Mouse (Mus musculus) heart, adult 2 months (tissue): ENCODE measurements around the gene Gm20388.

Experiments used
- CTCF ChIP-seq: fragments of 200-600 bp; IDR thresholded peaks from 2 replicates; pipeline ENCODE4 v1.8.1; 2022; ENCODE audit warnings: antibody characterized with exemption, mild to moderate bottlenecking, moderate library complexity
- EP300 ChIP-seq: fragments of 200-500 bp; IDR thresholded peaks from 2 replicates; pipeline ENCODE4 v1.6.1; 2011; ENCODE audit warnings: low read depth, low read length, control low read depth; ENCODE audit not compliant: insufficient read depth
- POLR2A ChIP-seq: fragments of 200-500 bp; IDR thresholded peaks from 2 replicates; pipeline ENCODE4 v1.6.1; 2011; ENCODE audit warnings: mild to moderate bottlenecking, low read depth, low read length, control low read depth; ENCODE audit not compliant: insufficient read depth

DNA sequence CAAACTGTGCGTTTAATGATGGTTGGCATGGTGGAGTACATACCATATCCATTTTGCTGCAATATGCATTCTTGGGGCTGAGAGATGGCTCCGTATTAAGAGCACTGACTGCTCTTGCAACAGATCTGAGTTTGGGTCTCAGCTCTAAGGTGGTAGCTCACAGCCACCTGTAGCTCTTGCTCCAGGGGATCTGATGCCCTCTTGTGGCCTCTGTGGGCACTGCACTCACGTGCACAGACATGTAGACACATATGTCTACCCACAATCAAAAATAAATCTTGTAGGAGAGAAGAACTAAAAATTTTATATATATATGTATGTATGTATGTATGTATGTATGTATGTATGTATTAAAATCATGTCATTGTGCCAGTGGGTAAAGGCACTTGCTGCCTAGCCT, 1307.8 kb downstream of the Gm20388 start:
- peak; percentile 67 for TF ChIP-seq CTCF
- TF ChIP-seq POLR2A: no peak
- no peak for TF ChIP-seq EP300
